Mouse (Mus musculus) ES-Bruce4 (cell line): ENCODE results near the gene DXBay18.
"Not testable (repeated sequence)": the region's sequence is repeated elsewhere in the genome, so short reads cannot be mapped to it uniquely, and the experiment has no call there.

Source experiments
- CTCF ChIP-seq: IDR thresholded peaks from one replicate; pipeline ENCODE4 v1.8.1; 2011; ENCODE audit warnings: low read depth, low read length
- POLR2A ChIP-seq: IDR thresholded peaks from one replicate; pipeline ENCODE4 v1.8.1; 2011; ENCODE audit warnings: low read length; ENCODE audit not compliant: insufficient read depth

GRCm38 (mm10) chrX:73096941-73097508 lies 52.2 kb downstream of the DXBay18 start, which contains the start of gene Xlr3a:
- not testable (repeated sequence) for TF ChIP-seq POLR2A, CTCF
